ENCODE assay signal across 23 mouse cellular contexts in the genomic region with DNA sequence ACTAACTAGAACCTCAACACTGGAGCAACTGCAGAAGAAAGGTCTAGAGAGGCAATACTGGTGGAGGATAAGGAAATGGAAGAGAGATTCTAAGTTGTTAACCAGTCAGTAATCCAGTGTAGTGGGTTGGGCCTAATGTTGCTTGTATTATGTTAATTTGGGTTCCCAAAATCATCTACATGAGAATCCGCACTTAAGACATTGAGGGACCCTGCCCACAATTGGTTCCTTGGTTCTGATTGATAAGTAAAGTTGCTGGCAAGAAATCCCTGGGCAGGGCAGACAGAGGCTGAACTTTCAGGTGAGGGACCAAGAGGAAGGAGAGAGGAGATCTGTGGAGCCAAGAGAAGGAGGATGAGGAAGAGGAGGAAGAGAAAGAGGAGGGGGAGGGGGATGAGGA.
"Had no signal": no experiment of that assay in that cellular context is flagged by ENCODE, and none has a peak within 500 bp of the region (broad histone marks: within the 10 kb centered on the region; RNA-seq: fewer than 3 reads in every experiment).

No protein-coding gene starts in this region.

- DNase-seq: gastrocnemius, postnatal 14 days; gastrocnemius, postnatal 36 days; heart, adult 11 months; heart, adult 2 months; heart, postnatal 14 days; heart, postnatal 36 days; kidney, adult 18-20 months; kidney, adult 8-10 months; kidney, postnatal 10 days; kidney, postnatal 25 days; kidney, postnatal 4 days; liver; liver, embryonic 13.5 days had no signal

- H3K27ac ChIP-seq: heart, adult 2 months; heart, embryonic 13.5 days; heart, embryonic 15.5 days; hindbrain, embryonic 13.5 days; hindbrain, embryonic 15.5 days; hindbrain, postnatal 0 days; intestine, embryonic 15.5 days; layer of hippocampus, adult 2 months; left cerebral cortex, adult 2 months; limb, embryonic 10.5 days; limb, embryonic 12.5 days; liver, embryonic 13.5 days had no signal

- H3K4me3 ChIP-seq: heart, adult 2 months; heart, embryonic 13.5 days; heart, embryonic 15.5 days; hindbrain, embryonic 13.5 days; hindbrain, embryonic 15.5 days; intestine, embryonic 15.5 days; layer of hippocampus, adult 2 months; left cerebral cortex, adult 2 months; limb, embryonic 10.5 days; limb, embryonic 12.5 days; liver, embryonic 13.5 days had no signal

- H3K9ac ChIP-seq: heart, embryonic 13.5 days; heart, embryonic 15.5 days; hindbrain, embryonic 13.5 days; hindbrain, embryonic 15.5 days; intestine, embryonic 15.5 days; limb, embryonic 12.5 days; liver, embryonic 13.5 days had no signal

- H3K9me3 ChIP-seq: heart, embryonic 13.5 days; heart, embryonic 15.5 days; hindbrain, embryonic 13.5 days; hindbrain, embryonic 15.5 days; intestine, embryonic 15.5 days; limb, embryonic 10.5 days; limb, embryonic 12.5 days; liver, embryonic 13.5 days had no signal

- H3K27me3 ChIP-seq: heart, embryonic 13.5 days; heart, embryonic 15.5 days; hindbrain, embryonic 13.5 days; hindbrain, embryonic 15.5 days; intestine, embryonic 15.5 days; limb, embryonic 12.5 days; liver, embryonic 13.5 days had no signal

- H3K4me1 ChIP-seq: heart, embryonic 13.5 days; heart, embryonic 15.5 days; hindbrain, embryonic 13.5 days; hindbrain, embryonic 15.5 days; intestine, embryonic 15.5 days; limb, embryonic 10.5 days; limb, embryonic 12.5 days; liver, embryonic 13.5 days had no signal

- H3K36me3 ChIP-seq: heart, embryonic 13.5 days; heart, embryonic 15.5 days; hindbrain, embryonic 13.5 days; hindbrain, embryonic 15.5 days; intestine, embryonic 15.5 days; limb, embryonic 10.5 days; limb, embryonic 12.5 days; liver, embryonic 13.5 days had no signal
